Mouse (Mus musculus) lung, adult 2 months (tissue): Measurements from ENCODE around the gene 1810049J17Rik.

Experiments used
- CTCF ChIP-seq: fragments of 200-500 bp; IDR thresholded peaks from 2 replicates; pipeline ENCODE4 v1.5.1; 2011; ENCODE audit warnings: mild to moderate bottlenecking, low read length, control low read depth; ENCODE audit not compliant: insufficient read depth
- POLR2A ChIP-seq: fragments of 200-500 bp; IDR thresholded peaks from 2 replicates; pipeline ENCODE4 v1.6.1; 2011; ENCODE audit warnings: low read depth, mild to moderate bottlenecking, control low read depth, low read length, borderline replicate concordance; ENCODE audit errors: extremely low read depth

DNA sequence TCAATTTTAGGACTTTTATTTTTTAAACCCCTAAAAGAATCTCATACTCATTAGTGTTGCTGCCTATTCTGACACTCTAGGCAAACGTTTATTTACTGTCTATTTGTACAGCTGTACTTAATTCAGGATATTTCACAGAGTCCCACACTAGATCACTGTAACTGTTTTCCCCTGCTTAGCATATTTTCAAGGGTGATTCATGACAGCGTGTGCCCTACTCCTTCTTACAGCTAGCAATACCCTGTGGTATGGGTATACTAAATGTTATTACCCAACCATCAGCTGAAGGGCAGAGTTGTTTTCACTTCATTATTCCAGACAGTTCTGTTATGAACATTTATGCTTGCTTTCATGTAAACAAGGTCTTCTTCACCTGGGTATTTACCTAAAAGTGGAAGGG, 5.7 kb downstream of the 1810049J17Rik start:
- TF ChIP-seq CTCF (no peak), POLR2A (no peak)
